Mouse (Mus musculus) lung, postnatal 14 days (tissue): ENCODE measurements around the gene Tfdp1.
A peak's percentile ranks its signal among the peaks of the same experiment; 100 is the strongest.
"Not testable (repeated sequence)": the region's sequence is repeated elsewhere in the genome, so short reads cannot be mapped to it uniquely, and the experiment has no call there.

Source experiments
- DNase-seq: peaks from one replicate; pipeline ENCODE4 v3.0.0; 2021

The Tfdp1 gene

DNA sequence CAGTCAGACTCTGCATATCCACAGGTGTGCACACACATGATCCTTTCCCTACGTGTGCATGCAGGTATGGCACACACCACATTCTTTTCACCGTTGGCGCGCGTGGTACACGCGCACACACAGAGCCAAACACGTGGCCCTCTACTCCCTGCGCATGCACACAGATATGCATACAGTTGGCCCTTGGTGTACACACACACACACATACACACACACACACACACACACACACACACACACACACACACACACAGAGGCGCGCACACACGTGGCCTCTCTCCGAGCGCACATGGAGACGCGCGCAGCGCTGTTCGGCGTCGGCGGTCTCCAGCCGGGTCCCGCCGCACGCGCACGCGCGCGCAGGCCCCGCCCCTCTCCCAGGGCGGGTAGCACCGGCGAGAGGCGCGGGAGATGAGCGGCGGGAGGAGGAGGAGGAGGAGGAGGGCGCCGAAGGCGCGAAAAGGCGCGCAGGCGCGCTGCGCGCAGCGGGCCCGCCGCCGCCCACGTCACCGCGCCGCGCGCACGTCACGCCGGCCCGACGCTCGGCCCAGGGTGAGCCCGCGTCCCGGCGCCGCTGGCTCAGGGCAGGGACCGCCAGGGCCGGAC, at the start of gene Tfdp1:
Gene Tfdp1 (plus strand): TSS at position 497 of the 606 bp plus-strand sequence.
- DNase-seq: peak; percentile 69

GRCm38 (mm10) chr8:13292364-13292763, 46.2 kb upstream of the Tfdp1 start:
- peak; percentile 82 for DNase-seq

- no peak for DNase-seq
Observed at GRCm38 (mm10) chr8:13293677-13294470, 44.7 kb upstream of the Tfdp1 start.

- no peak for DNase-seq
Observed at GRCm38 (mm10) chr8:13299571-13299970, 39.0 kb upstream of the Tfdp1 start.

GRCm38 (mm10) chr8:13301036-13301435, 37.5 kb upstream of the Tfdp1 start:
- no peak for DNase-seq

DNA sequence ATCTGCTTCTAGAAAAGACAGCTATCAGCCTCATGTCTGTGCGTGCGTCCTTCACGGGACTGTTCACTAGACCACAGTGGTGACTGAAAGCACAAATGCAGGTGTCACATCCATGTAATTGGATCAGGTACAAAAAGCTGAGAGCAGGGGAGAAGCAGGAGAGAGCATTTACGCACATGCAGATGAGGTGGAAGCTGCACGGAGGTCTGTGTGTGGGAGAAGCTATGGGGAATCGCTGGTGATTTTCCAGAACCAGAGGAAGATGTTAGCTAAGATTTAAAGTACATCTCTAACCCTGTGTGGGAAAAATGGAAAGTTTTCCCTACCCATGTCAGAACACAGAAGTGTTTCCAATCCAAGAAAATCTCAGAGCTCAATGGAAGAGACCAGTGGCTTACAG, 33.1 kb upstream of the Tfdp1 start:
- no peak for DNase-seq

DNA sequence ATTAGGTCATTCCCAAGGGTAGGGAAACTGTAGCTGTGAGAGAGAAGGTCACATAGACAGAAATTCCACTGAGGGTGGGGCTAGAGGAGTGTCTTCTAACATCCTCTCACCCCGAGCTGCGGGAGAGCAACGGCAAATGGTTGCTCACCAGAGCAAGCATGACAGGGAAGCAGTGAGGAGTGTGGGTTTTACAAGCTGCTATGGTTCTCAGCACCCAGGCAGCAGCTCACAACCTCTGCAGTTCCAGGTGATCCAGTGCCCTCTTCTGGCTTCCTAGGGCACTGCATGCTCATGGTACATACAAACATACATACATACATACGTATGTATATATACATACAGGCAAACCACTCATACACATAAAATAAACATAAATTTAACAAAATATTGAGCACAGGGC, 32.7 kb upstream of the Tfdp1 start:
- DNase-seq: no peak

DNA sequence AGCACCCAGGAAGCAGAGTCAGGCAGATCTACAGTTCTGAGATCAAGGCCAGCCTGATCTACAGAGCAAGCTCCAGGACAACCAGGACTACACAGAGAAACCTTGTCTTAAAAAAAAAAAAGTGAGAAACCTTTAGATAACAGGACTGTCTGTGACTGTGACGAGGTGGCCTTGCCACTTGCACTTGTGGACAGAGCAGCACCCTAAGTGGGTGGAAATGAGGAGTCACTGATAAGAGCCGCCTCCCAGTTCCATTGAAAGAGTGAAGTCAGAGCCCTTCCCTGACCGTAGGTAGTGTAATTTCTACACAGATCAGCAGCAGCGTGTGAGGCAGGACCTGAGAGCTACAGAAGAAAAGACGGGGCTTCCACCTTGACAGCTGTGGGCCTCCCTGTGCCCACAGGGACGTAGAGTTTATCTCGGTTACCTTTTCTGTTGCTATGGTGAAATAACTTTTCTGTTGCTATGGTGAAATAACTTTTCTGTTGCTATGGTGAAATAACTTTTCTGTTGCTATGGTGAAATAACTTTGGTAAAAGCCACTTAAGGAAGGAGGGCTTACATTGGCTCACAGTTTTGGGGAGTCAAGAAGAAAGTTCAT, 32.1 kb upstream of the Tfdp1 start:
- DNase-seq: no peak

- DNase-seq: no peak
Observed at GRCm38 (mm10) chr8:13306916-13307315, 31.6 kb upstream of the Tfdp1 start.

GRCm38 (mm10) chr8:13314922-13315321, 23.6 kb upstream of the Tfdp1 start:
- no peak for DNase-seq

DNA sequence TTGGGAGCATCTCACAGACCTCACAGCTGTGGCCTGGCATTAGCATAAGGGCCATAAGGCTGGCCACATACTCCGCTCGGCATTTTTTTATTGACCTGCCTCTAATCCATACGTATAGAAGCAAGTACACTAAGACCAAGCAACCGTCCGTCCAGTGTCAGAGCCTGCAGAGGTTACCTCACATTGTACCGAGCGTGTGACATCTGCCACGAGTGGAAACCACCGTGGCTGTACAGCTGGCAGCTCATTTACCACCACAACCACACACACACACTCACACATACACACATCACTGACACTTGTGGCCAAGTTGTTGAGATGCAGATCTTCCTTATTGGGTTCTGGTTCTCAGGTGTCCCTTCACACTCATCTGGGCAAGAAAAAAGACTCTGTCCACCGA, 21.9 kb upstream of the Tfdp1 start:
- DNase-seq: no peak

DNA sequence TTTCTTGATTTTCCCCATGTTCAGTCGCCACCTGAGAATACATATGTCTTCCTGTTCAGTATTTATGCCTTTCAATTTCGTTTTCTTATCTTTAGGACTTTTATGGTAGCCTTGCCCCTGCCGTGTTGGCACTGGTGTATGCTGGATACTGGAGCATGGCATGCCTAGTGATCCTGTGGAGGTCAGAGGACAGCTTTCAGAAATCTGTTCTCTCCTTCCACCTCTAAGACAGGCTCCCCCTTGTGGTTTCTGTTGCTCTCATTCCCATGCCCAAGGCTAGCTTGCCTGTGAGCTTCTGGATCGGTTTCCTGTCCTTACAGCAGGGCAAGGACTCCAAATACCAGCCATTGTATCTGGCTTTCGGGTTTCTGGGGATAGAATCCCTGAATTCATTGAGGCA, 12.0 kb upstream of the Tfdp1 start:
- DNase-seq: peak; percentile 39

- DNase-seq: no peak
Observed at GRCm38 (mm10) chr8:13334671-13335070, 3.9 kb upstream of the Tfdp1 start.

- DNase-seq: not testable (repeated sequence)
Observed at GRCm38 (mm10) chr8:13337245-13337644, 1.3 kb upstream of the Tfdp1 start.

DNA sequence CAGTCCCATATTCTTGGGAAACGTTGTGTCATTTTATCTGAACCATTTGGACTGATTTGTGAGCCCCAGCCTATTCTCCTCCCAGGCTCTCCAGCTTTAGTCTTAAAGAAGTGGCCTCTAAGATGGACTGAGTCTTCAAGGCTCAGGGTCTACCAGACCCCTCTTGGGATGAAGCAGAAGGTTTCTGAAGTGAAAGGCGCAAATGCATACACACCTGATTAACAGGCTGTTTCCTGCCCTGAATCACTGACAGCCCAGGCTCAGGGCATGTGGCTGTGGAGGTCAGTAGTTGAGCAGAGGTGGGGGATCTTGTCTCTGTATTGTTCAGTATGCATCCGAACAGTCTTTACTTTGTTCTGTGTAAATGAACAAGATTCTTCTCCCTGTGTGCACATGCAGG, 873 bp upstream of the Tfdp1 start:
- DNase-seq: no peak

- DNase-seq: peak; percentile 32
Observed at GRCm38 (mm10) chr8:13338901-13339645, 522 bp downstream of the Tfdp1 start.

- no peak for DNase-seq
Observed at GRCm38 (mm10) chr8:13339646-13339990, 1.1 kb downstream of the Tfdp1 start.

GRCm38 (mm10) chr8:13340650-13341049, 2.1 kb downstream of the Tfdp1 start:
- DNase-seq: no peak

DNA sequence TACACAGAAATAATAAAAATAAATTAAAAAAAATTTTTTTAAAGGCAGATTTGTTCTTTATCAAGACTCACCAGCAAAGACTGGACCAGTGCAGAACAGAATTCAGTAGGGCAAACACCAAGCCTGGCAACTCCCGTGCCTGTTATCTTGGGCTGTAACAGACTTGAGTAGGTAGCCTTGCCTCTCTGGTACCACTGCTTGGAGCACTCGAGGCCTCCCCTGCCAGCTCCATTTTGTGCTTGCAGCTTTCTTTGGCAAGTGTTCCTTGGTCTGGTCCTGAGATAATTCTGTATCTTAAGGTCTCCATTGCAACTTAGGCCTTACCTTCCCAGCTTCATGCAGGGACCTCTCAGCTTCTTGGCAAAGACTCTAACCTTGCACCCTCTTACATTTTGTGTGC, 3.8 kb downstream of the Tfdp1 start:
- no peak for DNase-seq

DNA sequence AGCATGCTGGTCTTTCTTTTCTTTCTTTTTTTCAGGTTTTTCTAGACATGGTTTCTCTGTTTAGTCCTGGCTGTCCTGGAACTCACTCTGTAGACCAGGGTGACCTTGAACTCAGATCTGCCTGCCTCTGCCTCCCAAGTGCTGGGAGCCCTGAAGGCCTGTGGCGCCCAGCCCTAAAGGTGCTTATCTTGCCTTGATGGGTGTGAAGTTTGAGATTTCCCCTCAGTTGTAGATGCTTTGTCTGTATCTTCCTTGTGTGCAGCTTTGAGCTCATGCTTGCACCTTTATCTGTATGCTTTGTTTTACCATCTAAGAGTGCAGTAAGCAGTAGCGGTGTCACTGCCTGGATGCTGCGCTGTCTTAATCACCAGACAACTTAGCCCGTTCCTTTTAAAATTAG, 4.6 kb downstream of the Tfdp1 start:
- DNase-seq: no peak

DNA sequence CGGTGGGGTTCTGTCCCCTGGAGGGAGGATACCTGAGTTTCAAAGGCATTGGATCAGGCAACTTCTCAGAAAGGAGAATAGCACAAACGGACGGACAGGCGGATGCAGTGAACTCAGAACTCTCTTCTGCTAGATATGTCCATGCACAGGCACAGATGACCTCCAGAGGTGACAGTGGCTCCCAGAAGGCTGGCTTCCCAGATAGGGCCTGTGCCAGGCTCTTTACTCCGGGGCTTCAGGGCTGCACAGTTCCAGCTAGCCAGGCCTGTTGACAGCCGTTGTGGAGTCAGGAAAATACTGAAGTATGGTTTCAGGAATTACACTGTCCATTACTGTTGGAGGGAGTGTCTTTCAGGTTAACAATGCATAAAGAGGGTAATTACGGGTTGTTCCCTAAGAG, 11.5 kb downstream of the Tfdp1 start:
- no peak for DNase-seq

DNA sequence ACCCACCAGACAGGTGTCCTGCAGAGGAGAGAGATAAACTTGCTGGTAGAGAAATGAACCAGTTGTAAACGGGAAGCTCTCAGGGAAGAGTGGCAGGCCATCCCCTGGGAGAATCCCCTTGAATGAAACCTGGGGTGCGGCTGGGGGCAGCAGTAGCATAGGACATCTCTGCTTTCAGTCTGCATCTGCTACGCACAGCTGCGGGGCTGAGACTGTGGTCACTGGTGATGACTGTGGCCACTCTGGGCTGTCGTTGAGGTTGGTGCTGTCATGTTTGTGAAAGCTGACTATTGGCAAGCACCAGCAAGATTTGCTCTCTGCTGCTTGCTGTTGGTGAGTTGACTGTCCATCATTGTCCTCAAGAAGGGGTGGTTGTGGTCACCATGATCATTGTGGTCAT, 13.0 kb downstream of the Tfdp1 start:
- no peak for DNase-seq

DNA sequence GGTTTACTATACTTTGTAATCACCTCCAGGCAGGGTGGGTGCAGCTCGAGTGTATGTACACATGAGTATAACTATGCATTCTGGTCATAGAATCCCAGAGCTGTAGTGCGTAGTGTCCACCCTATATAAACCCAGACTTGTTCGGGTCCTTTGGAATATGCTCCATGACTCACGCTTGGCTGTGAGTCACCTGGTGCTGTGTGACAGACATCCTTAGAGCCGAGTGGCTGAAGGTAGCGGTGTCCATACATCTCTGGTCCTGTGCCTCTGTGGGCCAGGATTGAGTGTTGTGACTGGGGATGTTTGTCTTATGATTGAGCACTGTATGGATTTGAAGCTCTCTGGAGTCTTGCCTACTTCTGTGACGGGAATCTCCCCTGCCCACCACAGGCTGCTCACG, 14.1 kb downstream of the Tfdp1 start:
- DNase-seq: no peak
